In genomic region chr11:44453423-44453822, GRCm38 (mm10) we compare ENCODE assay signal across 9 mouse cellular contexts. TPM values are rescaled to one million over a fixed set of nuclear protein-coding genes. Genes with fewer than 3 reads are reported as not detected.
DNase-seq lines count a peak whose midpoint lies in the region; ATAC-seq and TF ChIP-seq lines count a peak whose summit lies in the region.
"Had no signal": no experiment of that assay in that cellular context is flagged by ENCODE, and none has a peak within 500 bp of the region (broad histone marks: within the 10 kb centered on the region; RNA-seq: fewer than 3 reads in every experiment).

No protein-coding gene starts in this region.

- no peak overlapping the region for H3K4me3 ChIP-seq in liver, embryonic 12.5 days
- H3K4me3 ChIP-seq in thymus, adult 2 months (ENCODE audit: control insufficient read depth, insufficient read depth, low read length) = no peak overlapping the region
- H3K4me3 ChIP-seq: myocyte had no signal

- no peaks in the 10 kb centered on the region for H3K27me3 ChIP-seq in liver, embryonic 12.5 days (replicated peaks)
- H3K27me3 ChIP-seq in thymus, adult 2 months (ENCODE audit: control insufficient read depth, insufficient read depth, low read length) = no peaks in the 10 kb centered on the region

- H3K4me1 ChIP-seq in liver, embryonic 12.5 days = peaks cover 14% of the 10 kb centered on the region
- peaks cover 5% of the 10 kb centered on the region for H3K4me1 ChIP-seq in thymus, adult 2 months (replicated peaks; ENCODE audit: control insufficient read depth, insufficient read depth, low read length)

- H3K36me3 ChIP-seq in liver, embryonic 12.5 days = peaks cover 47% of the 10 kb centered on the region
- H3K36me3 ChIP-seq in thymus, adult 2 months (ENCODE audit: control insufficient read depth, insufficient read depth, low read length) = peaks cover 4% of the 10 kb centered on the region; the same call in 1 of the 2 replicates

- H3K9me3 ChIP-seq in liver, embryonic 12.5 days (replicated peaks) = no peaks in the 10 kb centered on the region

- no peak for TF ChIP-seq CTCF in thymus, adult 2 months (IDR thresholded peaks at IDR 0.05; ENCODE audit: borderline replicate concordance, control insufficient read depth, extremely low read depth, insufficient read depth, low read length, poor library complexity)

- TF ChIP-seq POLR2A in thymus, adult 2 months (IDR thresholded peaks at IDR 0.05; ENCODE audit: control insufficient read depth, extremely low read depth, insufficient read depth, low read length, poor library complexity) = no peak

- 57% methylated on average over 2 of the region's 2 CpGs for WGBS in liver, embryonic 12.5 days (ENCODE audit: insufficient replicate concordance)
- 58% methylated on average over 2 of the region's 2 CpGs for WGBS in thymus, adult 2 months

- no peak overlapping the region for H3K27ac ChIP-seq in liver, embryonic 12.5 days
- H3K27ac ChIP-seq in thymus, adult 2 months (ENCODE audit: control insufficient read depth, insufficient read depth, low read length) = no peak overlapping the region

- no peak overlapping the region for H3K9ac ChIP-seq in liver, embryonic 12.5 days

- peak; percentile 46; the same call in 1 of the 2 replicates for ATAC-seq in liver, embryonic 12.5 days

- DNase-seq in ovary, postnatal 14 days (ENCODE audit: low spot score) = peak; percentile 21
- DNase-seq in ovary, postnatal 10 days (ENCODE audit: low spot score) = no peak
- peak; percentile 53 to 64 for DNase-seq in adrenal gland, postnatal 36 days
- DNase-seq in forelimb bud, embryonic 11.5 days (ENCODE audit: low read depth, low spot score) = peak; percentile 39
- peak; percentile 67 to 82 for DNase-seq in kidney, adult 8-10 months
- DNase-seq in natural killer cell, adult 2 months (ENCODE audit: low spot score in 2 of 2) = peak; percentile 42 to 61
- peak; percentile 72 for DNase-seq in thymus, adult 2 months

- H3K4me2 ChIP-seq in liver, embryonic 12.5 days = no peak overlapping the region

RNA-seq across cellular contexts. Expression of gene Ublcp1, which starts 16.9 kb away (rescaled TPM):
- 10 to 100 TPM; 42.5 to 44.1 TPM for total RNA-seq in adrenal gland, postnatal 36 days (2021)
- 41.8 and 41.9 TPM in 2 replicates for polyA plus RNA-seq in liver, embryonic 12.5 days (2016; fragmentation: Nextera tagmentation; extraction: Ambion mirVana)
- polyA plus RNA-seq in thymus, adult 2 months (2012; rRNA removed) = 10.1 and 10.7 TPM in 2 replicates

RNA-seq across cellular contexts. Expression of gene Il12b, which starts 53.6 kb away (rescaled TPM):
- total RNA-seq in adrenal gland, postnatal 36 days (2021) = not detected
- 0.08 TPM in 1 of 2 replicates, not detected in the other for polyA plus RNA-seq in liver, embryonic 12.5 days (2016; fragmentation: Nextera tagmentation; extraction: Ambion mirVana)
- polyA plus RNA-seq in thymus, adult 2 months (2012; rRNA removed) = 3.0 and 4.5 TPM in 2 replicates
- polyA plus RNA-seq: myocyte had no signal
